Mouse (Mus musculus) lung, postnatal 0 days (tissue): ENCODE data around the gene Iqsec1.

Experiments
- CTCF ChIP-seq: IDR thresholded peaks from 2 replicates; pipeline ENCODE4 v1.5.1; 2016; ENCODE audit warnings: antibody characterized with exemption, mild to moderate bottlenecking
- EP300 ChIP-seq: IDR thresholded peaks from 2 replicates; pipeline ENCODE4 v1.6.1; 2016; ENCODE audit warnings: antibody characterized with exemption, mild to moderate bottlenecking, control low read depth

- TF ChIP-seq CTCF (no peak), EP300 (no peak)
These were observed 223 bp downstream of the Iqsec1 start for GRCm38 (mm10) chr6:90988299-90988625.
